Mouse (Mus musculus): ENCODE results near the gene Zbtb42.

GRCm38 (mm10) chr12:112677943-112678554, 579 bp upstream of the Zbtb42 start:
- TF ChIP-seq CTCF (IDR thresholded peaks at IDR 0.05) (no peak), EP300 (IDR thresholded peaks at IDR 0.05; ENCODE audit: insufficient read depth, low read depth, low read length) (no peak), POLR2A (IDR thresholded peaks at IDR 0.05; ENCODE audit: insufficient read depth, low read depth, low read length) (no peak)

Measured in heart, adult 2 months (tissue).